ENCODE assay signal across 23 mouse cellular contexts in the genomic region with DNA sequence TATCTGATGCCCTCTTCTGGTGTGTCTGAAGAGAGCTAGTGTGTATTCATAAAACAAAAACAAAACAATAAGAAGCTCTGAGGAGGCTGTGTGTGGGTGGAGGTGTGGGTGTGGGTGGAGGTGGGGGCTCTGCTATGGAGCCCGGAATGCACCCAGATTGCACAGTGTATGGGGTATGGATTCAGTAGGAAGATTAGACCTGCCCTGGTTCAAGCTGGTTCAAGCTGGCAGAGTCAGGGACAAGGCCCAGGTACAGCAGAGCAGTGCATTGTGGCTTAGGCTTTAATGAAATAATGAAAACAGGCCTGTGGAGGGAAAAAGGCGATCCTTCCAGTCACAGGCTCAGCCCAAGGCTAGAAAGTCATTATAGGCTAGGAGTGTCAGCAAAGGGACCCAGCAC. TPM values are rescaled to one million over a fixed set of nuclear protein-coding genes. Genes with fewer than 3 reads are reported as not detected.
DNase-seq lines count a peak whose midpoint lies in the region; ATAC-seq and TF ChIP-seq lines count a peak whose summit lies in the region.
"Had no signal": no experiment of that assay in that cellular context is flagged by ENCODE, and none has a peak within 500 bp of the region (broad histone marks: within the 10 kb centered on the region; RNA-seq: fewer than 3 reads in every experiment).

No protein-coding gene starts in this region.

- no peaks in the 10 kb centered on the region for H3K36me3 ChIP-seq in kidney, postnatal 0 days (ENCODE audit: insufficient read depth, low read length)
- H3K36me3 ChIP-seq in E14TG2a.4 (ENCODE audit: insufficient read depth, low read length), result no peaks in the 10 kb centered on the region
- H3K36me3 ChIP-seq in ES-Bruce4 (ENCODE audit: control insufficient read depth, insufficient read depth, low read length, poor library complexity, severe bottlenecking), result no peaks in the 10 kb centered on the region
- H3K36me3 ChIP-seq in limb, embryonic 12.5 days, result no peaks in the 10 kb centered on the region
- H3K36me3 ChIP-seq: embryonic facial prominence, embryonic 13.5 days; lung, embryonic 15.5 days; midbrain, embryonic 15.5 days; neural tube, embryonic 13.5 days; stomach, embryonic 15.5 days had no signal

- H3K4me1 ChIP-seq in kidney, postnatal 0 days (replicated peaks; ENCODE audit: insufficient read depth, low read length), result no peaks in the 10 kb centered on the region
- peaks cover 68% of the 10 kb centered on the region for H3K4me1 ChIP-seq in E14TG2a.4 (replicated peaks; ENCODE audit: low read depth, low read length)
- H3K4me1 ChIP-seq in ES-Bruce4 (ENCODE audit: control insufficient read depth, insufficient read depth, low read length), result peaks cover 10% of the 10 kb centered on the region
- H3K4me1 ChIP-seq in limb, embryonic 12.5 days (replicated peaks), result peaks cover 10% of the 10 kb centered on the region; the same call in 1 of the 2 replicates
- H3K4me1 ChIP-seq: forebrain, embryonic 13.5 days had no signal

- no peak for DNase-seq in kidney, postnatal 0 days (ENCODE audit: low spot score)
- DNase-seq in kidney, adult 8-10 months, result no peak
- no peak for DNase-seq in embryo, embryonic 10 days (ENCODE audit: low spot score)
- DNase-seq in thymus, postnatal 36 days, result no peak
- DNase-seq: cerebellum, adult 11-12 months; cerebellum, postnatal 14 days; lung, postnatal 36 days; retina, postnatal 1 day; right cerebral cortex, postnatal 4 days; thymus, adult 18-20 months; thymus, postnatal 4 days had no signal

- TF ChIP-seq POLR2A in ES-Bruce4 (IDR thresholded peaks at IDR 0.05; ENCODE audit: insufficient read depth, low read length), result no peak

- no peak; the same call in 1 of the 2 replicates for ATAC-seq in kidney, postnatal 0 days (replicated peaks; ENCODE audit: low FRiP score, low read depth)
- 0 out of 2 replicates have a peak, but pooled peaks have one; percentile 48 for ATAC-seq in limb, embryonic 12.5 days (ENCODE audit: insufficient number of reproducible peaks, insufficient read depth, low FRiP score, low TSS enrichment, low read depth)
- ATAC-seq: forebrain, embryonic 13.5 days; inflammation-experienced regulatory T-cells, adult 6 months; midbrain, embryonic 15.5 days had no signal

- TF ChIP-seq CTCF in kidney, postnatal 0 days (IDR thresholded peaks at IDR 0.05; ENCODE audit: low read depth), result no peak
- TF ChIP-seq CTCF in E14TG2a.4 (conservative IDR thresholded peaks at IDR 0.05; ENCODE audit: low read length) (no peak), ES-Bruce4 (IDR thresholded peaks at IDR 0.05; ENCODE audit: low read depth, low read length) (no peak)

- TF ChIP-seq EP300 in ES-Bruce4 (IDR thresholded peaks at IDR 0.05; ENCODE audit: insufficient read depth, low read depth, low read length), result no peak

- H3K4me3 ChIP-seq in kidney, postnatal 0 days (replicated peaks; ENCODE audit: low read depth, low read length), result no peak overlapping the region
- H3K4me3 ChIP-seq in E14TG2a.4 (replicated peaks; ENCODE audit: low read length) (peak overlapping the region; percentile 45; the same call in 1 of the 2 replicates), ES-Bruce4 (ENCODE audit: low read depth, low read length) (no peak overlapping the region)
- no peak overlapping the region for H3K4me3 ChIP-seq in limb, embryonic 12.5 days (replicated peaks)
- H3K4me3 ChIP-seq: embryonic facial prominence, embryonic 13.5 days; forebrain, embryonic 13.5 days; lung, embryonic 15.5 days; midbrain, embryonic 15.5 days; myocyte; neural tube, embryonic 13.5 days; stomach, embryonic 15.5 days had no signal

- H3K9me3 ChIP-seq in kidney, postnatal 0 days (replicated peaks; ENCODE audit: low read length), result no peaks in the 10 kb centered on the region
- peaks cover 7% of the 10 kb centered on the region; the same call in 1 of the 2 replicates for H3K9me3 ChIP-seq in E14TG2a.4 (ENCODE audit: low read length)
- H3K9me3 ChIP-seq in ES-Bruce4 (replicated peaks; ENCODE audit: control insufficient read depth, insufficient read depth, low read length, poor library complexity, severe bottlenecking), result no peaks in the 10 kb centered on the region
- no peaks in the 10 kb centered on the region for H3K9me3 ChIP-seq in limb, embryonic 12.5 days
- H3K9me3 ChIP-seq: embryonic facial prominence, embryonic 13.5 days; forebrain, embryonic 13.5 days; lung, embryonic 15.5 days; midbrain, embryonic 15.5 days; stomach, embryonic 15.5 days had no signal

- no peak overlapping the region for H3K4me2 ChIP-seq in kidney, postnatal 0 days (ENCODE audit: low read length)
- H3K4me2 ChIP-seq in limb, embryonic 12.5 days, result no peak overlapping the region
- H3K4me2 ChIP-seq: embryonic facial prominence, embryonic 13.5 days; forebrain, embryonic 13.5 days; hindbrain, embryonic 14.5 days; lung, embryonic 15.5 days; midbrain, embryonic 15.5 days; neural tube, embryonic 13.5 days; stomach, embryonic 15.5 days had no signal

- peak overlapping the region; percentile 42; the same call in 1 of the 2 replicates for H3K27ac ChIP-seq in kidney, postnatal 0 days
- H3K27ac ChIP-seq in ES-Bruce4 (ENCODE audit: insufficient read depth, low read length), result no peak overlapping the region
- H3K27ac ChIP-seq in limb, embryonic 12.5 days, result no peak overlapping the region
- H3K27ac ChIP-seq: embryonic facial prominence, embryonic 13.5 days; forebrain, embryonic 13.5 days; hindbrain, embryonic 14.5 days; midbrain, embryonic 15.5 days; neural tube, embryonic 13.5 days; stomach, embryonic 15.5 days had no signal

- H3K9ac ChIP-seq in kidney, postnatal 0 days (ENCODE audit: low read depth, low read length), result no peak overlapping the region
- 0 out of 2 replicates have a peak overlapping the region, but pooled peaks have one; percentile 7 for H3K9ac ChIP-seq in ES-Bruce4 (ENCODE audit: low read depth, poor library complexity, severe bottlenecking)
- H3K9ac ChIP-seq in limb, embryonic 12.5 days (replicated peaks), result no peak overlapping the region
- H3K9ac ChIP-seq: embryonic facial prominence, embryonic 13.5 days; forebrain, embryonic 13.5 days; hindbrain, embryonic 14.5 days; lung, embryonic 15.5 days; midbrain, embryonic 15.5 days; neural tube, embryonic 13.5 days; stomach, embryonic 15.5 days had no signal

- no peaks in the 10 kb centered on the region for H3K27me3 ChIP-seq in kidney, postnatal 0 days (ENCODE audit: insufficient read depth, low read length)
- no peaks in the 10 kb centered on the region for H3K27me3 ChIP-seq in E14TG2a.4 (ENCODE audit: insufficient read depth, low read length)
- H3K27me3 ChIP-seq in ES-Bruce4 (ENCODE audit: control insufficient read depth, insufficient read depth, low read length, poor library complexity, severe bottlenecking), result no peaks in the 10 kb centered on the region
- H3K27me3 ChIP-seq in limb, embryonic 12.5 days, result no peaks in the 10 kb centered on the region
- H3K27me3 ChIP-seq: embryonic facial prominence, embryonic 13.5 days; lung, embryonic 15.5 days; stomach, embryonic 15.5 days had no signal

- WGBS in kidney, postnatal 0 days, result 67% methylated on average over 2 of the region's 2 CpGs
- WGBS in limb, embryonic 12.5 days, result 66% methylated on average over 2 of the region's 2 CpGs

RNA-seq across cellular contexts. Expression of a gene that starts 26.5 kb away (rescaled TPM):
- polyA plus RNA-seq in kidney, postnatal 0 days (2015; fragmentation: Nextera tagmentation; extraction: Ambion mirVana), result 15.1 and 15.2 TPM in 2 replicates
- polyA plus RNA-seq in ES-Bruce4 (2011; ENCODE audit: insufficient read depth, insufficient read length, low read depth, missing spikeins), result 10.2 and 11.9 TPM in 2 replicates
- polyA plus RNA-seq in limb, embryonic 12.5 days (2016; fragmentation: Nextera tagmentation; extraction: Ambion mirVana), result 27.6 and 33.5 TPM in 2 replicates
